Mouse (Mus musculus) erythroblast, embryonic 14.5 days (primary cell): ENCODE data around the gene Zfhx3. TPM values are rescaled to one million over a fixed set of nuclear protein-coding genes. Genes with fewer than 3 reads are reported as not detected.

Source experiments
- H3K27me3 ChIP-seq: 2 replicates; pipeline ENCODE4 v1.6.1; 2012; ENCODE audit warnings: inconsistent platforms; ENCODE audit not compliant: control insufficient read depth
- H3K36me3 ChIP-seq: 2 replicates; pipeline ENCODE4 v1.6.1; 2012; ENCODE audit warnings: mild to moderate bottlenecking, inconsistent platforms; ENCODE audit not compliant: control insufficient read depth
- H3K4me1 ChIP-seq: 2 replicates; pipeline ENCODE4 v1.6.1; 2012; ENCODE audit warnings: inconsistent platforms; ENCODE audit not compliant: control insufficient read depth
- H3K4me3 ChIP-seq: replicated peaks from 2 replicates; pipeline ENCODE3; 2012; ENCODE audit warnings: moderate library complexity, mild to moderate bottlenecking, inconsistent platforms
- H3K9me3 ChIP-seq: 2 replicates; pipeline ENCODE4 v1.6.1; 2012; ENCODE audit warnings: low read length, inconsistent platforms, mixed read lengths; ENCODE audit not compliant: control insufficient read depth
- GATA1 ChIP-seq: IDR thresholded peaks from 2 replicates; pipeline ENCODE4 v1.6.1; 2012; ENCODE audit warnings: low read length, inconsistent platforms, mixed read lengths
- TAL1 ChIP-seq: IDR thresholded peaks from 3 replicates; pipeline ENCODE4 v1.6.1; 2012; ENCODE audit warnings: low read length, inconsistent platforms, mixed read lengths
- polyA plus RNA-seq: library from polyadenylated mRNA; stranded (reverse); fragments of >175 nt; gene quantifications from 2 replicates; pipeline ENCODE4 v1.2.3, GENCODE M21; 2012

The Zfhx3 gene
- polyA plus RNA-seq, 1 experiment, result 0.03 TPM

DNA sequence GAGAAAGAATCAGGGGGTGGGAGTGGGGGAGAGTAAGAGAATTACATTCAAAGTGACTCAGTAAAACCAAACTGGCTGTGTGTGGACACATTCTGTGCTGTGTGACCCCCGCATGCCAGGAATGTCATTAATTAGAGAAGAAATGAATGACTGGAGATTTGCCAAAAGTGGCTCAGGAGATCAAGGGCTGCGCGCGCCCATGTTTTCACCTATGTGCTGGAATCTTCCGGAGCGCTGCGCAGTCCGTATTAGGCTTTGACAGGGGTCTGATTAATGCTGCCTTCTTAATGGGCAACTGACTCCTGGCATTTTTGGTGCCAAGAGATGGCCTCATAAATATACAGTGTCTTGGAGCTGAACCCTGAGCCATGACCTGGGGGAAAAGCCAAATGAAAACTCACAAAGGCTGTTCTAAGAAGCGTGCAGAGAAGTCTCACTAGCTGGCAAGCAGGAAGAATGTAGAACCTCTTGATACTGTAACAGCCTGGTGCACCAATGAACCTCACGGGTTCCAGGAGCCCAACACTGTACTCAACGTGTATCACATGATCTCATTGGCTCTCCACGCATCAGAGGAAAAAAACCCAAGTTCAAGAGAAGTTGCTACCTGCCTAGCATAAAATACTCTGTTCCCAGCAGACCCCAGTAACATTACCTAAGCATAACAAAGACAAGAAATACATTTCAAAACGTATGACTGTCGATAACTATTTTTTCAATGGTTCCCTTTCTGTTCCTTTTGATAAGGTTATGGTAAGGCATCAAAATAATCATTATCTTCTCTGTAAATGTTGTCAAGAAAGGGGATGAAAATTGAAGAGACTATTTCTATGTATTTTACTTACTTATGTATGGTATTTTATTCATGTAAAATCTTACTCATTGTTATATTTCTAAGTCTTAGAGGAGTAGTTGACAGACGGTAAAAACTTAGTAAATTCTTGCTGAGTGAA is 1057.1 kb downstream of the Zfhx3 start:
- H3K9me3 ChIP-seq, result peaks cover 5% of the 10 kb centered on the region; the same call in 1 of the 2 replicates
- no peak overlapping the region for H3K4me3 ChIP-seq
- no peak for TF ChIP-seq GATA1
- TF ChIP-seq TAL1, result no peak
- H3K27me3 ChIP-seq, result no peaks in the 10 kb centered on the region
- no peaks in the 10 kb centered on the region for H3K4me1 ChIP-seq
- no peaks in the 10 kb centered on the region for H3K36me3 ChIP-seq

GRCm38 (mm10) chr8:109001031-109001430 is 1058.6 kb downstream of the Zfhx3 start:
- TF ChIP-seq TAL1, result no peak
- TF ChIP-seq GATA1, result no peak
- Histone ChIP-seq H3K36me3 (no peaks in the 10 kb centered on the region), H3K4me1 (no peaks in the 10 kb centered on the region), H3K27me3 (no peaks in the 10 kb centered on the region), H3K4me3 (no peak overlapping the region), H3K9me3 (peaks cover 5% of the 10 kb centered on the region; the same call in 1 of the 2 replicates)

DNA sequence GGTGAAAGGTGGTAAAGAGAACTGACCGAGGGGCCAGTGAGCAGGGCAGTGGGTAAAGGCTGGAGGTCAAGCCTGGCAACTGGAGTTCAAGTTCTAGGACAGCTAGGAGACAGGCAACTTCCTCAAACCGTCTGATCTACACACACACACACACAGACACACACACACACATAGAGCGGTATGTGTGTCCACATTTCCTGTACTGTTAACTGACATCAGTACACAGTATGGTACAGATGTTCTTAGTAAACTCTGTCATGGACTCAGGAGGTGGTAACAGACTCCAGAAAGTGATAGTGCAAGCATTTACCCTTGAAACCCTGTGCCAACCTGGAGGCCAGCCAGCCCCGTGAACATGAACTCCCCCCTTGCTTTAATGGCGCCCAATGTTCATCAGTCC is 1059.5 kb downstream of the Zfhx3 start:
- no peak overlapping the region for H3K4me3 ChIP-seq
- TF ChIP-seq GATA1 (no peak), TAL1 (no peak)
- H3K36me3 ChIP-seq, result no peaks in the 10 kb centered on the region
- H3K27me3 ChIP-seq, result no peaks in the 10 kb centered on the region
- H3K9me3 ChIP-seq, result peaks cover 5% of the 10 kb centered on the region; the same call in 1 of the 2 replicates
- no peaks in the 10 kb centered on the region for H3K4me1 ChIP-seq

GRCm38 (mm10) chr8:109006986-109007385 is 1064.5 kb downstream of the Zfhx3 start:
- Histone ChIP-seq H3K4me3 (no peak overlapping the region), H3K36me3 (no peaks in the 10 kb centered on the region), H3K4me1 (no peaks in the 10 kb centered on the region), H3K27me3 (no peaks in the 10 kb centered on the region), H3K9me3 (0 out of 2 replicates have a peak, but pooled peaks cover 1% of the 10 kb centered on the region)
- TF ChIP-seq TAL1, result no peak
- TF ChIP-seq GATA1, result no peak
